Mouse (Mus musculus) heart, embryonic 11.5 days (tissue): ENCODE data around the gene Gm614. TPM values are rescaled to one million over a fixed set of nuclear protein-coding genes. Genes with fewer than 3 reads are reported as not detected.

Experiments
- ATAC-seq: fragments of 200-750 bp; cut with Nextera tagmentation; replicated peaks from 2 replicates; pipeline ENCODE4 v1.8.0; 2017; ENCODE audit warnings: moderate library complexity; ENCODE audit not compliant: insufficient number of reproducible peaks, low FRiP score, low TSS enrichment
- H3K27ac ChIP-seq: fragments of 300-500 bp; sonication (generic); 2 replicates; pipeline ENCODE4 v1.5.1; 2014; ENCODE audit warnings: mild to moderate bottlenecking, low read depth, low read length
- H3K27me3 ChIP-seq: fragments of 300-500 bp; sonication (generic); 2 replicates; pipeline ENCODE4 v1.6.1; 2014; ENCODE audit warnings: mild to moderate bottlenecking, low read length, mixed read lengths; ENCODE audit not compliant: control insufficient read depth, insufficient read depth
- H3K36me3 ChIP-seq: fragments of 300-500 bp; sonication (generic); 2 replicates; pipeline ENCODE4 v1.6.1; 2014; ENCODE audit warnings: mild to moderate bottlenecking, low read length, moderate library complexity, mixed read lengths; ENCODE audit not compliant: control insufficient read depth, insufficient read depth
- H3K4me1 ChIP-seq: fragments of 300-500 bp; sonication (generic); 2 replicates; pipeline ENCODE4 v1.6.1; 2014; ENCODE audit warnings: low read length; ENCODE audit not compliant: control insufficient read depth, insufficient read depth
- H3K4me2 ChIP-seq: fragments of 300-500 bp; sonication (generic); 2 replicates; pipeline ENCODE4 v1.6.1; 2014; ENCODE audit warnings: mild to moderate bottlenecking, moderate library complexity
- H3K4me3 ChIP-seq: fragments of 300-500 bp; sonication (generic); 2 replicates; pipeline ENCODE4 v1.5.1; 2014; ENCODE audit warnings: low read depth, low read length
- H3K9ac ChIP-seq: fragments of 300-500 bp; sonication (generic); 2 replicates; pipeline ENCODE4 v1.6.1; 2014; ENCODE audit warnings: mild to moderate bottlenecking, low read depth, low read length, moderate library complexity
- H3K9me3 ChIP-seq: fragments of 300-500 bp; sonication (generic); replicated peaks from 2 replicates; pipeline ENCODE4 v1.6.1; 2016; ENCODE audit warnings: low read length; ENCODE audit not compliant: control insufficient read depth
- WGBS: fragments of 180-500 bp; shearing (Covaris S2); extraction: QIAGEN DNeasy Blood & Tissue Kit; methylation state at CpG from one replicate; pipeline ENCODE4 v1.1.7; 2014; ENCODE audit not compliant: insufficient replicate concordance; 5-methylcytosine and 5-hydroxymethylcytosine counted together
- polyA plus RNA-seq: library from polyadenylated mRNA; unstranded; fragments of >200 nt; fragmentation: Nextera tagmentation; extraction: Ambion mirVana; gene quantifications from 2 replicates; pipeline ENCODE4 v1.2.1, GENCODE M21; 2014

Gm614 gene
- polyA plus RNA-seq, 1 experiment from 2014 or later, result not detected

DNA sequence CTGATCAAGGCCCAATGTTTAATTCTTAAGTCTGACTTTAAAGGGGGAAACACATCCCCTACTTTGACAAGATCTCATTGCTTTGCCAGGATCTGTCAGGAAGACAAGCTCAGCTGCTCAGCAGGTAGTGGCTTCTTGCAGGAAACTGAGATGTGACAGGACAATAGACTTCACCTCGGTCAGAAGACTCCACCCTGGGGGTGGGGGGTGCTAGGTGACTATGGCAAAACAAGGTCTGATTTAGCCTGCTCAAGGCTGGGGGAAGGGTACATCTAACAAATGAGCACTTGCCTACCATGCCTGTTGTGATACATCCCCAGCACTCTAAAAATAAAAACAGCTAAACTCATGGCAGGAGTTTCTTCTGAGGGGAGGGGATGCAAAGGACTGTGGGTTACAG lies 18.8 kb downstream of the Gm614 start:
- Histone ChIP-seq H3K9ac (no peak overlapping the region), H3K27ac (no peak overlapping the region), H3K4me1 (no peaks in the 10 kb centered on the region), H3K36me3 (no peaks in the 10 kb centered on the region), H3K27me3 (no peaks in the 10 kb centered on the region), H3K4me2 (no peak overlapping the region), H3K9me3 (no peaks in the 10 kb centered on the region), H3K4me3 (no peak overlapping the region)
- WGBS, result 32% methylated on average over 1 of the region's 1 CpGs
- no peak for ATAC-seq

DNA sequence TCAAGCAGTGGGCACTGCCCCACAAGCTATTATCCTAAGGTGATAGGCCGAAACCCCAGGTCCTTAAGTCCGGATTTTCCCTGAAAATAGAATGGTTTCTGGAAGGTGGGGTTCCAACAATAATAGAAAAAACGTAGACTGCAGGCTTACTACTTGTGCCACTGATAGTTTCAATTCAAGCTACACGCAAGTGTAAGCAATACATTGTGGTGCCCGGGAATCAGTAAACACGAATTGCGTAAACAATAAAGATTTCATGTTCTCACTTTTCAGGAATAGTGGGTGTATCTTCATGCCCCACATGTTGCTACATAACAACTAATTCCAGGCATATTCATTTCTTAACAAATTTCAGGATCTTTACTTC lies 41.0 kb downstream of the Gm614 start:
- no peaks in the 10 kb centered on the region for H3K9me3 ChIP-seq
- H3K27me3 ChIP-seq, result no peaks in the 10 kb centered on the region; the same call in 1 of the 2 replicates
- H3K4me1 ChIP-seq, result no peaks in the 10 kb centered on the region
- H3K4me3 ChIP-seq, result peak overlapping the region; percentile 58
- H3K27ac ChIP-seq, result no peak overlapping the region
- peak overlapping the region; percentile 34; the same call in 1 of the 2 replicates for H3K9ac ChIP-seq
- H3K4me2 ChIP-seq, result peak overlapping the region; percentile 62
- 0 out of 2 replicates have a peak, but pooled peaks have one; percentile 8 for ATAC-seq
- 33% methylated on average over 7 of the region's 7 CpGs for WGBS
- no peaks in the 10 kb centered on the region for H3K36me3 ChIP-seq

DNA sequence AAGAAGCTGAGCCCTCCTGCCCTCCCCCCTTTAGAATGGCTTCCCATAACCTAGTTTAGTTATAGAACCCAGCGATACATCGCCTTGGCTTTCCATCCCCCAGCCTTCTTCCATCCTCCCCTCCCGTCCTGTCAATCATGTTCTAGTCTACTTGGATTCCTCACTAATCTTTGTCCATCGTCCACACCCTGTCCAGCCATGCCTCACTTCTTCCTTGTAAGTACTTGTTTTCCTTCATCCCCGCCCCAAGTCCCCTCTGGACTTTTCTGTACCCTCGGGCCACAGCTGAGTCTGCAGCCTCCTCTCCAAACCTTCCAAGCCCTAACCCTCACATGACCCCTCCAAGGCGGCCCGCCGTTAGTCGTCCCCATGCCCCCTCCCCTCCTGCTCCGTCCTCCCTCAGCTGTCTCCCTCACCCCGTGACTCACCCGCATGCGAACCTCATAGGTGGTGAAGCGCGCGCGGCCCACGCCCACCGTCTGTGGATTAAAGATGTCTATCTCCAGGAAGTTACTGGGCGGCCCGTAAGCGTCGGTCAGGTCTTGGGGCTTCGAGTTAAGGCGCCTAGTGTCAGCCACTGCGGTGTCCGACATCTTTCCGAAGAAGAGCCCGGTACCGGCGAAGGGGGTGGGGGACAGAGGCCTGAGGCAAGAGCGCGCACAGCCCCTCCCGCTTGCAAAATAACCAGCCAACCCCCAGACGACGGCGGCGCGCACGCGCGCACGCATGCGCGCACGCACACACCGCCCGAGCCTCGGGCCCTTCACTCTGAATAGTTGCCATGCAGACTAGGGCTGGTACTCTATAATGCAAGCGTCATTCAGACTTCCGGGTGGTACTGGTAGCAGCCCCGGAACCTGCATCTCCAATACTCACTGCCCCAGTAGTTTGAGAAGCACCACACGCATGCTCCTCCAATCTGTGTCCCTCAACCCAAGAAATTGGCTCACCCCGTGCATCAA lies 41.7 kb downstream of the Gm614 start, which contains the start of gene Snx12:
TSS of gene Snx12 (minus strand) at position 730 of the 962 bp plus-strand sequence.
- H3K36me3 ChIP-seq, result no peaks in the 10 kb centered on the region
- H3K27ac ChIP-seq, result peak within 1 kb of the TSS; percentile 57
- peak within 1 kb of the TSS; percentile 58 for H3K4me3 ChIP-seq
- H3K27me3 ChIP-seq, result no peaks in the 10 kb centered on the region; the same call in 1 of the 2 replicates
- 18% methylated on average over 55 of the region's 55 CpGs for WGBS
- ATAC-seq, result peak; percentile 91
- H3K9me3 ChIP-seq, result no peaks in the 10 kb centered on the region
- H3K4me2 ChIP-seq, result peak within 1 kb of the TSS; percentile 68
- H3K9ac ChIP-seq, result peak within 1 kb of the TSS; percentile 72
- H3K4me1 ChIP-seq, result no peaks in the 10 kb centered on the region

Other genes with a start within 250 kb of the Gm614 start
- gene Tex11, start 204.3 kb downstream of the Gm614 start, polyA plus RNA-seq, result 0.11 TPM in 1 of 2 replicates, not detected in the other
- 0.36 and 0.41 TPM in 2 replicates for gene Slc7a3, start 178.0 kb downstream of the Gm614 start, polyA plus RNA-seq
- 39.0 and 48.5 TPM in 2 replicates for gene Snx12, start 41.4 kb downstream of the Gm614 start, polyA plus RNA-seq
- gene Foxo4, start 9.5 kb downstream of the Gm614 start, polyA plus RNA-seq, result 2.8 and 2.9 TPM in 2 replicates
- gene Il2rg, start 4.3 kb upstream of the Gm614 start, polyA plus RNA-seq, result 12.2 and 14.4 TPM in 2 replicates
- gene Gm20489, start 5.0 kb upstream of the Gm614 start, polyA plus RNA-seq, result not detected in 2 replicates
- gene Med12, start 10.0 kb upstream of the Gm614 start, polyA plus RNA-seq, result 32.0 and 35.9 TPM in 2 replicates
- 2.3 and 3.6 TPM in 2 replicates for gene Nlgn3, start 35.2 kb upstream of the Gm614 start, polyA plus RNA-seq
- 0.18 and 0.94 TPM in 2 replicates for gene Gjb1, start 112.4 kb upstream of the Gm614 start, polyA plus RNA-seq
- 22.1 and 22.4 TPM in 2 replicates for gene Zmym3, start 156.9 kb upstream of the Gm614 start, polyA plus RNA-seq
- gene Nono, start 165.3 kb upstream of the Gm614 start, polyA plus RNA-seq, result 271 and 358 TPM in 2 replicates
- 77.6 and 82.9 TPM in 2 replicates for gene Itgb1bp2, start 185.1 kb upstream of the Gm614 start, polyA plus RNA-seq